Mouse (Mus musculus): ENCODE measurements around the gene Tiam2.

DNA sequence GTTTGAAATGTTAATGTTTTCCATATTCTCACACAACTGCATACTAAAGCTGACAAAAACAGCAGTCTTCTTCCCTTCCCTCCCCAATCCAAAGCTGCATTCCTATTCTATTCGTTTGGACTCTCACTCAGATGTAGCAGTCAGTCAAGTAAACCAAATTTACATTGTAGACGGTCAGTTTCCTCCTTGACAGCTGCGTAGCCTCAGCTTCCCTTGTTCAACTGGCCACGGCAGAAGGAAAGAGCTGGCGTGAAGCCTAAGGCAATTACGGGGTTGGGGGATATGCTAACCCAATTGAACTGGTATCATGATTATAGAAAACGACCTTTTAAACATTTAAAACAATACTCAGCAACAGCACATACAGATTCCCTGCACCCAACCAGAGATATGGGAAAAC, 221.4 kb downstream of the Tiam2 start:
- TF ChIP-seq POLR2A (IDR thresholded peaks at IDR 0.05; ENCODE audit: low read depth, low read length) (no peak), RCOR1 (conservative IDR thresholded peaks at IDR 0.05; ENCODE audit: low read depth, low read length) (no peak), NELFE (IDR thresholded peaks at IDR 0.05; ENCODE audit: low read depth, low read length) (no peak), SMC3 (IDR thresholded peaks at IDR 0.05; ENCODE audit: low read depth, low read length) (no peak), CTCF (conservative IDR thresholded peaks at IDR 0.05 in 1 of 2, IDR thresholded peaks at IDR 0.05 in 1 of 2; ENCODE audit: low read depth in 2 of 2, low read length in 2 of 2) (no peak), E2F4 (IDR thresholded peaks at IDR 0.05; ENCODE audit: insufficient replicate concordance, low read depth, low read length) (no peak), JUN (IDR thresholded peaks at IDR 0.05; ENCODE audit: insufficient read depth, low read depth, low read length) (no peak), USF1 (IDR thresholded peaks at IDR 0.05; ENCODE audit: low read depth, low read length) (no peak), NRF1 (IDR thresholded peaks at IDR 0.05; ENCODE audit: low read depth, low read length) (no peak)
